Mouse (Mus musculus) olfactory bulb, adult 2 months (tissue): ENCODE results near the gene Creld1.
A peak's percentile ranks its signal among the peaks of the same experiment; 100 is the strongest.

Source experiments
- CTCF ChIP-seq: fragments of 200-500 bp; IDR thresholded peaks from 2 replicates; pipeline ENCODE4 v1.5.1; 2012; ENCODE audit warnings: low read depth, mild to moderate bottlenecking, low read length, moderate library complexity; ENCODE audit not compliant: insufficient read depth
- POLR2A ChIP-seq: fragments of 200-500 bp; IDR thresholded peaks from 2 replicates; pipeline ENCODE4 v1.6.1; 2012; ENCODE audit warnings: mild to moderate bottlenecking, low read depth, low read length, moderate library complexity; ENCODE audit not compliant: insufficient read depth

DNA sequence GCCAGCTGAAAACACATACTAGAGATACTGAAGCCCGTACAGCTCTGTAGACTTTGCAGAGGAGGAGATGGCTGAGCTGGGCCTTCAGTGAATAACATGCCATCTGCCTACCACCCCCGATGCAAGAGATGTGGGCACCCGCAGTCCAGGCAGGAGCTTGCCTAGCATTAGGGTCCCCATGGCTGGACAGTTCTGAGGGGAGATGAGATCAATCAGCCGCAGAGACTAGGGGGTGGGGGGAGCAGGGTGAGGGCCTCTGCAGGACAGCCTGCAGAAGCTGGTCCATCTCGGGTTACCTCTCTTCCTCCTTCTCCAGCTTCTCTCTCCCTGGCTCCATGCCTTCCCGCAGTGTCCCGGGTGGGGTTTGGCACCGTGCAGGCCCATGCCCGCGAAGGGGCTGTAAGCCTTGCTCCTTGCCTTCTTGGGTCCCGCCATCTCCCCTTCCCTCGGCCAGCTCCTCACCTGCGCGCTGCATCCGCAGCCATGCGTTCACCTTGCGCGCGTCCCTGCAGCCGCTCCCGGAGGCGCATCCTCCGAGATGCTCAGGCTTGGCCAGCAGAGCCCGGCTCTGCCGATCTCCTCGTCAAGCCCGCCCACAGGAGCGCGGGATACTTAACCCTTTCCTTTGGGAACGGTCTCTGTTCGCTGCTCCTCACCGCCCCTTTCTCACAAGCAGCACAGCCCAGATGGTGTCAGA is 18.4 kb downstream of the Creld1 start, which contains the start of gene Prrt3:
- no peak for TF ChIP-seq CTCF
- peak; percentile 58; the same call in 1 of the 2 replicates for TF ChIP-seq POLR2A
